ENCODE assay signal across 27 mouse cellular contexts in the genomic region with DNA sequence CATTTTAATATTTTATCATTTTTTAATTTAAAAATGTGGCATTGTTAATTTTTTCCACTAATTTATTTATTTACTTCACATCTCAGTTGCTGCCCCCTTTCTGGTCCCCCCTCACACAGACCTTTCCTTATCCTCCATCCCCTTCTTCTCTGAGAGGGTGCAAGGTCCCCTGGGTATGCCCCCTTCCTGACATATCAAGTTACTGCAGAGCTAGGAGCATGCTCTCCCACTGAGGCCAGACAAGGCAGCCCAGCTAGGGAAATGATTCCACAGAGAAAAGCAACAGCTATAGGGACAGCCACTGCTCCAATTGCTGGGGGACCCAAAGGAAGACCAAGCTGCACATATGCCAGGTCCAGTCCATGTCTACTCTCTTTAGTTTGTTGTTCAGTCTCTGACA.
"Had no signal": no experiment of that assay in that cellular context is flagged by ENCODE, and none has a peak within 500 bp of the region (broad histone marks: within the 10 kb centered on the region; RNA-seq: fewer than 3 reads in every experiment).

No protein-coding gene starts in this region.

- H3K4me3 ChIP-seq: gastrocnemius, adult 2 months; heart, adult 2 months; heart, embryonic 13.5 days; heart, embryonic 15.5 days; hindbrain, embryonic 10.5 days; hindbrain, embryonic 12.5 days; intestine, embryonic 15.5 days; left cerebral cortex, adult 2 months; limb, embryonic 10.5 days; limb, embryonic 12.5 days; liver, embryonic 13.5 days had no signal

- H3K27ac ChIP-seq: heart, adult 2 months; heart, embryonic 13.5 days; heart, embryonic 15.5 days; hindbrain, embryonic 10.5 days; hindbrain, embryonic 12.5 days; hindbrain, embryonic 14.5 days; intestine, embryonic 15.5 days; kidney, postnatal 0 days; left cerebral cortex, adult 2 months; limb, embryonic 10.5 days; limb, embryonic 12.5 days; liver, embryonic 13.5 days had no signal

- H3K9me3 ChIP-seq: heart, embryonic 13.5 days; heart, embryonic 15.5 days; hindbrain, embryonic 10.5 days; hindbrain, embryonic 12.5 days; intestine, embryonic 15.5 days; limb, embryonic 10.5 days; limb, embryonic 12.5 days had no signal

- DNase-seq: gastrocnemius, adult 2 months; gastrocnemius, postnatal 10 days; gastrocnemius, postnatal 25 days; heart, adult 2 months; heart, postnatal 14 days; heart, postnatal 4 days; kidney, adult 2 months; kidney, adult 9 months; kidney, postnatal 14 days; kidney, postnatal 36 days; liver; liver, embryonic 13.5 days had no signal

- ATAC-seq: hindbrain, embryonic 16.5 days; inflammation-experienced regulatory T-cells, adult 6 months; intestine, embryonic 15.5 days; intestine, postnatal 0 days had no signal

- H3K4me1 ChIP-seq: heart, embryonic 13.5 days; heart, embryonic 15.5 days; hindbrain, embryonic 10.5 days; intestine, embryonic 15.5 days; limb, embryonic 10.5 days; liver, embryonic 13.5 days had no signal

- H3K36me3 ChIP-seq: heart, embryonic 13.5 days; heart, embryonic 15.5 days; hindbrain, embryonic 10.5 days; hindbrain, embryonic 12.5 days; intestine, embryonic 15.5 days; limb, embryonic 10.5 days; limb, embryonic 12.5 days; liver, embryonic 13.5 days had no signal

- H3K4me2 ChIP-seq: heart, embryonic 11.5 days; heart, embryonic 13.5 days; heart, embryonic 15.5 days; hindbrain, embryonic 12.5 days; hindbrain, embryonic 14.5 days; intestine, embryonic 15.5 days; limb, embryonic 12.5 days; liver, embryonic 11.5 days; liver, embryonic 13.5 days had no signal

- H3K9ac ChIP-seq: heart, embryonic 13.5 days; heart, embryonic 15.5 days; hindbrain, embryonic 12.5 days; hindbrain, embryonic 14.5 days; intestine, embryonic 15.5 days; limb, embryonic 12.5 days; liver, embryonic 13.5 days had no signal

- H3K27me3 ChIP-seq: heart, embryonic 13.5 days; heart, embryonic 15.5 days; hindbrain, embryonic 12.5 days; intestine, embryonic 15.5 days; limb, embryonic 12.5 days; liver, embryonic 13.5 days had no signal
